Mouse (Mus musculus): ENCODE data around the gene Kri1. TPM values are rescaled to one million over a fixed set of nuclear protein-coding genes. Genes with fewer than 3 reads are reported as not detected.

Kri1 gene
- total RNA-seq, 1 experiment from 2014 or later, result 64.0 TPM

DNA sequence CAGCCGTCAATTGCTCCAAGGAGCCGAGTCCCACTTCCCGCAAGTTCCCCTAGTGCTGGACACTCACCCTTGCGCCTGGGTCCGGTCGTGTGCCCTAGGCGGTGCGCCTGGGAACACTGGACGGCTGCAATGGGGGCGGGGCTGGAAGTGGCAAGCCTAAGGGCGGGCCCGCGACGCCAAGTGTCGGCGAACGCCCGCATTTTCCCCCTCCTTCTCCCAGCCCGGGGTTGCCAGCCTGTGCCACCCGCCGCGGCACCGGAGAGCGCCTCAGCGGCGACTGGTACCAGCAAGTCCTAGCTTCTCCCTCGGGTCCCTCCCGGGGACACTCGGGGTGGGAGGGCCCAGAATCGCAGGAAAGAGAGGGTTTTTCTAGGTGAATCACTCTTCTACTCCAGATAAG is 39.4 kb downstream of the Kri1 start, which contains the start of gene S1pr5:
Gene S1pr5 (minus strand): TSS at position 118 of the 400 bp plus-strand sequence.
- ATAC-seq (replicated peaks; ENCODE audit: low read depth, poor library complexity, severe bottlenecking), result peak; percentile 37

GRCm38 (mm10) chr9:21246342-21246741 is 41.4 kb downstream of the Kri1 start:
- no peak for ATAC-seq (replicated peaks; ENCODE audit: low read depth, poor library complexity, severe bottlenecking)

DNA sequence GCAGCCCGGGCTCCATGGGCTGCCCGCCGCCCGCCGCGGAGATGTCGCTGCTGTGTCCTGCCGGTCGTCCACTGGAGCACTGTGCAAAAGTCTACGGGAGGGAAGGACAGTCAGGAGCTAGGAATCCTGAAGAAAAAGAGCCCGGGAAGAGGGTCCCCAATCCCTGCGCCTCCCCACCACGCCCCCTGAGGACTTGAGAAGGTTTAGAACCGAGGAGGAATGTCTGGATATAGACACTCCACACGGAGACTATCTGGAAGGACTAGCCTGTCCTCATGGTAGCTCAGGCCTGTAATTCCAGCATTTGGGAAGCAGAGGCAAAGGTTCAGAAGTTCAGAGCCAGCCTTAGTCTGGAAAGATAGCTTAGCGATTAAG is 42.7 kb downstream of the Kri1 start:
- no peak for ATAC-seq (replicated peaks; ENCODE audit: low read depth, poor library complexity, severe bottlenecking)

DNA sequence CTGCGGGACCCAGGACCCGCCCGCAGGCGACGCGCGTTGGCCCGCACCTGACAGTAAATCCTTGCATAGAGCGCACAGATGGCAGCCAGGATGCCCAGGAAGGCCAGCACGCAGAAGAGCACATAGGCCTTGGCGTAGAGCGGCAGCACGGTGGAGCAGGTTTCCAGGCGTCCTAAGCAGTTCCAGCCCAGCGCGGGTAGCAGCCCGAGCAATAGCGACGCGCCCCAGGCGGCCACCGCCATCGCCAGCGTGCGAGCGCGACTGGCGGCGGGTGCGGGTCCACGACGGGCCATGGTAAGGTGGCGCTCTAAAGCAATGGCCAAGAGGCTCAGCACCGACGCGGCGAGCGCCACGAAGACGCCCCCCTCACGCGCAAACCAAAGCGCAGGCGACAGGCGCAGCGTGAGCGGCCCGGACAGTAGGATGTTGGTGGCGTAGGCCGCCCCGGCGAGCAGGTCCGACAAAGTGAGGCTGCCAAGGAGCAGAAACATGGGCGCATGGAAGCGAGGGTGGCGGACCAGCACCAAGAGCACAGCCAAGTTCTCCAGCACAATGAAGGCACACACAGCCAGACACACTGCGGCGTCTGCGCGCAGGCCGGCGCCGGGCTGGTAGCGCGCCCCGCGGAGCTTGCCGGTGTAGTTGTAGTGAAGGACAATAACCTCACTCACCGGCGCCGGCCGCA is 43.2 kb downstream of the Kri1 start:
- ATAC-seq (replicated peaks; ENCODE audit: low read depth, poor library complexity, severe bottlenecking), result no peak

DNA sequence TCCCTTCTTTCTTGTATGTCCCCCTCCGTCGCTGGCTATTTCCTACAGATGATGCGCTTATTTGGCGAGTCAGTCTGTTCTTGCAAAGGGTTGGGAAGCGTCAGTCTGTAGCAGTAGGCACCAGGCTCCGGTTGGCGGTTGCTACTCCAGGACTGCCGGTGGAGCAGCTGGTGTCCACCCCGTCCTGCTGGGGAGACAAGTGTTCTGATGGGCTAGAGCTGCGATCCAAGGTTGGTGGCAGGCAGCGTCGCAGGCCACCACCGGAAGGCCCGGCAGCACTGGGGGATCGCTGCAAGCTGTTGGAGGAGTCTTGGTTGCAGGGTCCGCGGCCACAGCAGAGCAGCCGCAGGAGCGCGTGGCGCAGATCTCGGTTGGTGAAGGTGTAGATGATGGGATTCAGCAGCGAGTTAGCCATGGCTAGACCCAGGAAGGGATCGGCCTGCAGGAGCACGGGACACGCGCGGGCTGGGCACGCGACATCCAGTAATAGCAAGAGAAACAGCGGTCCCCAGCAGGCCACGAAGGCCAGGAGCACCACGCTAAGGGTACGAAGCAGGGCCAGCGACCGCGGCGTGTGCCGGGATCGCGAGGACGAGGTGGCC is 43.8 kb downstream of the Kri1 start:
- ATAC-seq (replicated peaks; ENCODE audit: low read depth, poor library complexity, severe bottlenecking), result no peak

GRCm38 (mm10) chr9:21241343-21241742 is 46.4 kb downstream of the Kri1 start:
- peak; percentile 73 for ATAC-seq (replicated peaks; ENCODE audit: low read depth, poor library complexity, severe bottlenecking)

DNA sequence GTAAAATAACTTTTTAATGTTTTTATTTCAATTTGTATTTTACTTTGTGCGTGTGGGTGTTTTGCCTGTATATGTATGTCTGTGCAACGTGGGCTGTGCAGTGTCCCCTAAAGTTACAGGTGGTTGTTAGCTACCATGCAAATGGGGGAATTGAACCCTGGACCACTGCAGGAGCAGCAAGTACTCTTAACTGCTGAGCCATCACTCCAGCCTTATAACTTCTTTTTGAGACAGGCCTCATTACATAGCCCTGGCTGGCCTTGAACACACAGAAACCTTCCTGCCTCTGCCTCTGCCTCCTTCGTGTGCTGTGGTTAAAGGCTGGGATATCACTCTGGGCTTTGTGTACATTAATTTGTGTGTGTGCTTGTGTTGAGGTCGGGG is 48.3 kb downstream of the Kri1 start:
- ATAC-seq (replicated peaks; ENCODE audit: low read depth, poor library complexity, severe bottlenecking), result no peak

- peak; percentile 43 for ATAC-seq (replicated peaks; ENCODE audit: low read depth, poor library complexity, severe bottlenecking)
Measured at GRCm38 (mm10) chr9:21238733-21239464, 48.9 kb downstream of the Kri1 start, which contains the start of gene Keap1. Gene Keap1 (minus strand): TSS chr9:21239361.

- ATAC-seq (replicated peaks; ENCODE audit: low read depth, poor library complexity, severe bottlenecking), result no peak
Measured at GRCm38 (mm10) chr9:21238004-21238732, 49.6 kb downstream of the Kri1 start.

DNA sequence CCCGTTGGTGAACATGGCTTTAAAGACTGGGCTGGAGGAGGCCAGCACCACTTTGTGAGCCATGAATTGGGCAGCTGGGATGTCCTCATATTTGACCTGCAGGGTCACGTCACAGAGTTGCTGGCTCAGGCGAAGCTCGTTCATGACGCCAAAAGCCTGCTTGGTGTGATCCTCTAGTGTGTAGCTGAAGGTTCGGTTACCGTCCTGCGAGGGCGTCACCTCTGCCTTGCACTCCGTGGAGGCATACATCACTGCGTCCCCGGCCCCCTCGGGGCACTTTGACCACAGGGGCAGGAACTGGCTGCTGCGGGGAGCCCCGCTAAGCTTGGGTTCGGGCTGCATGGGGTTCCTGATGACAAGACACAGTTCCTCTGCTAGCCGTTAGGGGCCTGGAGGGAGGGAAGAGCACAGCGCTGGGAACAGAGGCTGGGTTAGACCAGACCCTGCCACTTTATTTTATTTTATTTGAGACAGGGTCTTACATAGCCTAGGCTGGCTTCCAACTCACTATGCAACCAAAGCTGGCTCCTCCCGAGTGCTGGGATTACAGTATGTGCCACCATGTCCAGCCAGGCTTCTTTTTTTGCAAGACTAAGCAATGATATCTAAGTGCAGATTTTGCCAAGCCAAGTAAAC is 50.3 kb downstream of the Kri1 start:
- ATAC-seq (replicated peaks; ENCODE audit: low read depth, poor library complexity, severe bottlenecking), result peak; percentile 64

DNA sequence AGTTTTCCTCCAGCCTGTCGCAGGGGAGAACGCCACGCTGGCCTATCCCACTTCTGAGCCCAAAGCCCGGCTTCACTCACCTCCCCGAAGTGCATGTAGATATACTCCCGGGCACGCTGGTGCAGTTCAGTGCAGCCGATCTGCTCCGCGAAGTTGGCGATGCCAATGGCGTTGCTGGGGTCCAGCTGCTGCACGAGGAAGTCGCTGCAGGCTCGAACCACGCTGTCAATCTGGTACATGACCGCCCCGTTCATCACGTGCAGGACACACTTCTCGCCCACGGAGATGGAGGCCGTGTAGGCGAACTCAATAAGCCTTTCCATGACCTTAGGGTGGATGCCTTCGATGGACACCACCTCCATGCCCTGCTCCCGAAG is 50.8 kb downstream of the Kri1 start:
- no peak for ATAC-seq (replicated peaks; ENCODE audit: low read depth, poor library complexity, severe bottlenecking)

DNA sequence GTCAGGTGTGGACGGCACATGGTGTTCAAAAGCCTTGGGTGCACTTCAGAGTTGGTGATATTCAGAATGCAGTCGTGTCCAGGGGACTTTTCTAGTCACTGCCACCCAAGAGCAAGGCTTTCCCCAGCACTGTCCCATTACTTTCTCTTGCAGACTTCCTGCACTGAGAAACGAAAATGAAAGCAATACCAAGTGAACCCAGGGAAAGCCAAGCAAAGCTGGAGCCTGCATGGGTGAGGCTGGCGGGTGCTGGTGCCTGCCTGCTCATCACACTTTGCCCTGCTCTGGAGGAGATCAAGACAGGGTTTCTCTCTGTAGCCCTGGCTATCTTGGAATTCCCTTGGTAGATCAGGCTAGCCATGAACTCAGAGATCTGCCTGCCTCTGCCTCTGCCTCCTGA is 52.4 kb downstream of the Kri1 start:
- ATAC-seq (replicated peaks; ENCODE audit: low read depth, poor library complexity, severe bottlenecking), result no peak

DNA sequence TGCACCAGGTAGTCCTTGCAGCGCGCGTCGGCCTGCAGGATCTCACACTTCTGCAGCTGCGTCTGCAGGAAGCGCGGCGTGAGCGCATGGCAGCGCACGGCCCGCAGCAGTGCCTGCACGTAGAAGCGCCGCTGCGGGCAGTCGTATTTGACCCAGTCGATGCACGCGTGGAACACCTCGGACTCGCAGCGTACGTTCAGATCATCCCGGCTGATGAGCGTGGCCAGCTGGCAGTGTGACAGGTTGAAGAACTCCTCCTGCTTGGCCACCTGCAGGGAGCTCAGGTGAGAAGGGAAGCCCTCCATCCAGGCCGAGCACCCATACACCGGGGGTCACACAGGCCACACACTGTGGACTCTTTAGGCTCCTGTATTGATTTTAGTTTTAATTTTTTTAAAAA is 54.0 kb downstream of the Kri1 start:
- no peak for ATAC-seq (replicated peaks; ENCODE audit: low read depth, poor library complexity, severe bottlenecking)

- ATAC-seq (replicated peaks; ENCODE audit: low read depth, poor library complexity, severe bottlenecking), result no peak
Measured at GRCm38 (mm10) chr9:21233366-21233765, 54.4 kb downstream of the Kri1 start.

DNA sequence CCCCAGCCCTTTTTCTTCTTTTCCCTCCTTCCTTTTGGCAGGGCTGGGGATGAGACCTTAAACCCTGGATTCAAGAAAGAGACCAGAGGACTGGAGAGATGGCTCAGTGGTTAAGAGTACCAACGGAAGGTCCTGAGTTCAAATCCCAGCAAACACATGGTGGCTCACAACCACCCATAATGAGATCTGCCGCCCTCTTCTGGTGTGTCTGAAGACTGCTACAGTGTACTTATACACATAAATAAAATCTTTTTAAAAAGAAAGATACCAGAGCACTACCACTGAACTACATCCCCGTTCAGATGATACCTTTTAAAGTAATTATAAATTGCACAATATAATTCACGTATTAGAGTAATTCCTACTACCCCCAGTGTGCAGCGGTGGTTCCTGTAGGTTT is 54.9 kb downstream of the Kri1 start:
- ATAC-seq (replicated peaks; ENCODE audit: low read depth, poor library complexity, severe bottlenecking), result no peak

DNA sequence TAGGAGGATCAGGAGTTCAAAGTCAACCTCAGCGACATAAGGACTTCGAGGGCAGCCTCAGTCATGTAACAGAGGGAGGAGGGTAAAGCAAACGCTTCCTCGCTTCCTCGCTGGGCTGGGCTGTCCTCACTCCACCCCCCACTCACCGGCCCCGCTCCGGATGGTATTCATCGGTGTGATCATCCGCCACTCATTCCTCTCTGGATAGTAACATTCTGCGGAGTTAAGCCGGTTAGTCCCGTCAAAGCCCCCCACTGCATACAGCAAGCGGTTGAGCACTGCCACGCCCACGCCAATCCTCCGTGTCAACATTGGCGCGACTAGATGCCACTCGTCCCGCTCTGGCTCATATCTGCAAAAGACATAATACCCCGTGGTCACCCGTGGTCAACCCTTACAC is 56.2 kb downstream of the Kri1 start:
- ATAC-seq (replicated peaks; ENCODE audit: low read depth, poor library complexity, severe bottlenecking), result no peak

DNA sequence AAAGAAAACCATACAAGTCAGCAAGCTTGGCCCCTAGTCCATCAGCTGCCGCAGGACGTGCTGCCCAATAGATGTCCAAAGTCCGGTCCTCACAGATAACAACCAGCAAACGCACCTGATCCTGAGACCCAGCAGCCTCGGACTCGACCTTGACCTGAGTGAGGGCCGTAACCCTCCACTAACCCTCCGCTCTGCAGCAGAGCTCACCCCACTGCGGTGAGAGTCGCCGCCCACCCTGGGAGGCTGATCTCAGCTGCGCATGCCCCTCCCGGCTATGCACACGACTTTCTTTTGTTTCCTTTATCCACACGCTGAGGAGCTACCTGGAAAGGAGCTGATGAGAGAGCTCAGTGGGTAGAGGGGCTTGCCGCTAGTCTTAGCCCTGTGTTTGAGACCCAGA is 60.4 kb downstream of the Kri1 start:
- ATAC-seq (replicated peaks; ENCODE audit: low read depth, poor library complexity, severe bottlenecking), result peak; percentile 52

DNA sequence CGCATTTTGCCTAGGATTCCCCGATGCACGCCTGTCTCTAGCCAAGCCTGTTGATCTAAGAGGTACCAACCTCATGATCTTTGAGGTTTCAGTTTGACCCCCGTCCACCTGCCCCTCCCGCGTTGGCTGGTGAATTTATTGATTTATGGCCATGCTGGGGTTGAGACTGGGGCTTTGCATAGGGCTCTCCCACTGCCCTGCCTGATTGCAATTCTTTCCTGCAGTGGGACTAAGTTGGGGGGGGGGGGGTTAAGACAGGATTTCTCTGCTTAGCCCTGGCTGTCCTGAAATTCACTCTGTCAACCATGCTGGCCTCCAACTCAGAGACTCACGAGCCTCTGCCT is 62.4 kb downstream of the Kri1 start:
- ATAC-seq (replicated peaks; ENCODE audit: low read depth, poor library complexity, severe bottlenecking), result no peak

- no peak for ATAC-seq (replicated peaks; ENCODE audit: low read depth, poor library complexity, severe bottlenecking)
Measured at GRCm38 (mm10) chr9:21224576-21225414, 63.0 kb downstream of the Kri1 start.

GRCm38 (mm10) chr9:21223906-21224305 is 63.9 kb downstream of the Kri1 start:
- ATAC-seq (replicated peaks; ENCODE audit: low read depth, poor library complexity, severe bottlenecking), result no peak
